8 mouse cellular contexts compared by ENCODE assay signal in the genomic region with DNA sequence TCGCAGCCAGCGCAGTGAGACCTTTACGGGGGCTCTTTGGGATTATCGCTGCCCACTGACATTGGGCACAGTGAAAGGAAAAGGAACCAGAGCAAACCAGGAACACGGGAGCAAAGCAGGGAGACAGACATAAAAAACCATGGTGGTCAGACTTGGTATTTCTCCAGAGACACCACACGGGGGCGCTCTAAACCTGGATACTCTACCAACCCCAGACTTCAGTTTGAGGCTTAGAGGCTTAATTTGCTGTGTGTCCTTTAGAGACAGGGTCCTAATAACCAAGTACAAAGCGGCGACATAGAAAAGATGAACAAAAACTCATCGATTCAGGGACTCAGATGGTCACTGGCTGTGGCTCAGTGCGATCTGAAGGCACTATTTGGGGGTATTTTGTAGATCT. TPM values are rescaled to one million over a fixed set of nuclear protein-coding genes. Genes with fewer than 3 reads are reported as not detected.
DNase-seq lines count a peak whose midpoint lies in the region; ATAC-seq lines count a peak whose summit lies in the region.

No protein-coding gene starts in this region.

- H3K4me1 ChIP-seq in hindbrain, embryonic 14.5 days (replicated peaks; ENCODE audit: control insufficient read depth, insufficient read depth, low read length) = no peaks in the 10 kb centered on the region
- peaks cover 28% of the 10 kb centered on the region for H3K4me1 ChIP-seq in limb, embryonic 13.5 days

- no peak overlapping the region; the same call in 1 of the 2 replicates for H3K4me2 ChIP-seq in hindbrain, embryonic 14.5 days (replicated peaks)
- H3K4me2 ChIP-seq in limb, embryonic 13.5 days (replicated peaks) = peak overlapping the region; percentile 31; the same call in 1 of the 2 replicates

- ATAC-seq in hindbrain, embryonic 14.5 days (ENCODE audit: low FRiP score) = no peak
- no peak for ATAC-seq in limb, embryonic 13.5 days (ENCODE audit: low FRiP score, low read depth)
- ATAC-seq in inflammation-experienced regulatory T-cells, adult 6 months = no peak

- H3K9me3 ChIP-seq in hindbrain, embryonic 14.5 days (ENCODE audit: control insufficient read depth, low read length) = 0 out of 2 replicates have a peak, but pooled peaks cover 4% of the 10 kb centered on the region
- H3K9me3 ChIP-seq in limb, embryonic 13.5 days = peaks cover 5% of the 10 kb centered on the region; the same call in 1 of the 2 replicates

- no peak overlapping the region for H3K27ac ChIP-seq in hindbrain, embryonic 14.5 days
- H3K27ac ChIP-seq in limb, embryonic 13.5 days = no peak overlapping the region

- peak; percentile 17 for DNase-seq in left cerebral cortex, adult 11 months (ENCODE audit: low spot score)
- no peak for DNase-seq in left cerebral cortex, adult 8-10 months (ENCODE audit: low spot score in 2 of 2)
- peak; percentile 34 for DNase-seq in WW6 (ENCODE audit: low read depth, low spot score)
- peak; percentile 79 to 83 for DNase-seq in cerebellum, postnatal 36 days
- peak; percentile 82 for DNase-seq in hindbrain, embryonic 14.5 days (ENCODE audit: low spot score)
- DNase-seq in retina, postnatal 7 days (ENCODE audit: low read depth, low spot score) = peak; percentile 48

- H3K4me3 ChIP-seq in hindbrain, embryonic 14.5 days (replicated peaks; ENCODE audit: low read length) = no peak overlapping the region
- H3K4me3 ChIP-seq in limb, embryonic 13.5 days = no peak overlapping the region

- H3K27me3 ChIP-seq in hindbrain, embryonic 14.5 days (ENCODE audit: control insufficient read depth, insufficient read depth, low read length) = no peaks in the 10 kb centered on the region
- H3K27me3 ChIP-seq in limb, embryonic 13.5 days = peaks cover 23% of the 10 kb centered on the region

- 0 out of 2 replicates have a peak overlapping the region, but pooled peaks have one; percentile 36 for H3K9ac ChIP-seq in hindbrain, embryonic 14.5 days
- no peak overlapping the region for H3K9ac ChIP-seq in limb, embryonic 13.5 days

- H3K36me3 ChIP-seq in hindbrain, embryonic 14.5 days (replicated peaks; ENCODE audit: control insufficient read depth, insufficient read depth) = no peaks in the 10 kb centered on the region
- H3K36me3 ChIP-seq in limb, embryonic 13.5 days = no peaks in the 10 kb centered on the region

- WGBS in hindbrain, embryonic 14.5 days = 14% methylated on average over 11 of the region's 11 CpGs
- WGBS in limb, embryonic 13.5 days = 15% methylated on average over 11 of the region's 11 CpGs

RNA-seq across cellular contexts. Expression of a gene that starts 39.3 kb away (rescaled TPM):
- total RNA-seq in left cerebral cortex, adult 8-10 months (2022) = 10 to 100 TPM; 66.7 to 79.5 (median 75.2) TPM
- 20.8 and 29.7 TPM in 2 replicates for polyA plus RNA-seq in hindbrain, embryonic 14.5 days (2014; fragmentation: Nextera tagmentation; extraction: Ambion mirVana)
- 23.5 and 26.6 TPM in 2 replicates for polyA plus RNA-seq in limb, embryonic 13.5 days (2015; fragmentation: Nextera tagmentation; extraction: Ambion mirVana)
- not detected for polyA plus RNA-seq in inflammation-experienced regulatory T-cells, adult 6 months (2017; shearing (Covaris generic))

RNA-seq across cellular contexts. Expression of a gene that starts 45.4 kb away (rescaled TPM):
- total RNA-seq in left cerebral cortex, adult 8-10 months (2022) = 1 to 10 TPM; 2.3 to 2.9 (median 2.8) TPM
- 0.99 and 1.0 TPM in 2 replicates for polyA plus RNA-seq in hindbrain, embryonic 14.5 days (2014; fragmentation: Nextera tagmentation; extraction: Ambion mirVana)
- 0.04 and 0.11 TPM in 2 replicates for polyA plus RNA-seq in limb, embryonic 13.5 days (2015; fragmentation: Nextera tagmentation; extraction: Ambion mirVana)
- polyA plus RNA-seq in inflammation-experienced regulatory T-cells, adult 6 months (2017; shearing (Covaris generic)) = not detected

RNA-seq across cellular contexts. Expression of a gene that starts 57.6 kb away (rescaled TPM):
- total RNA-seq in left cerebral cortex, adult 8-10 months (2022) = 10 to 100 TPM; 76.7 to 90.1 (median 84.9) TPM
- 4.2 and 5.1 TPM in 2 replicates for polyA plus RNA-seq in hindbrain, embryonic 14.5 days (2014; fragmentation: Nextera tagmentation; extraction: Ambion mirVana)
- polyA plus RNA-seq in limb, embryonic 13.5 days (2015; fragmentation: Nextera tagmentation; extraction: Ambion mirVana) = 0.11 and 0.13 TPM in 2 replicates
- polyA plus RNA-seq in inflammation-experienced regulatory T-cells, adult 6 months (2017; shearing (Covaris generic)) = under 1 TPM; 0.44 to 0.74 (median 0.61) TPM

Comparison
In these comparisons a context has a peak if more than half of its experiments do, and no peak if none do; other contexts are left out.
1. DNase-seq: peak in left cerebral cortex, adult 11 months (single experiment), WW6 (single experiment), cerebellum, postnatal 36 days (2 of 2), hindbrain, embryonic 14.5 days (single experiment) and retina, postnatal 7 days (single experiment); none in left cerebral cortex, adult 8-10 months (0 of 2).
2. RNA of a gene that starts 39.3 kb away (polyA plus RNA-seq): 23.5 to 26.6 TPM in limb, embryonic 13.5 days and 20.8 to 29.7 TPM in hindbrain, embryonic 14.5 days; not detected in inflammation-experienced regulatory T-cells, adult 6 months; every median in the first group is over 10 times any median in the second.